Mouse (Mus musculus) small intestine, adult 2 months (tissue): ENCODE data around the gene Elmo2. TPM values are rescaled to one million over a fixed set of nuclear protein-coding genes. Genes with fewer than 3 reads are reported as not detected.
A peak's percentile ranks its signal among the peaks of the same experiment; 100 is the strongest.

ENCODE experiments used
- H3K27ac ChIP-seq: fragments of 200-500 bp; 2 replicates; pipeline ENCODE4 v1.5.1; 2012; ENCODE audit warnings: low read depth, low read length, control low read depth, inconsistent platforms; ENCODE audit not compliant: insufficient read depth
- H3K27me3 ChIP-seq: fragments of 200-500 bp; 2 replicates; pipeline ENCODE4 v1.6.1; 2012; ENCODE audit warnings: mild to moderate bottlenecking, moderate library complexity, low read length, inconsistent platforms; ENCODE audit not compliant: control insufficient read depth, insufficient read depth
- H3K36me3 ChIP-seq: fragments of 200-500 bp; 2 replicates; pipeline ENCODE4 v1.6.1; 2012; ENCODE audit warnings: mild to moderate bottlenecking, low read length, control low read depth, inconsistent platforms; ENCODE audit not compliant: control insufficient read depth, insufficient read depth
- H3K4me1 ChIP-seq: fragments of 200-500 bp; 2 replicates; pipeline ENCODE4 v1.6.1; 2012; ENCODE audit warnings: low read length, inconsistent platforms, mixed read lengths; ENCODE audit not compliant: control insufficient read depth, insufficient read depth, insufficient read length
- H3K4me3 ChIP-seq: fragments of 200-500 bp; 2 replicates; pipeline ENCODE4 v1.5.1; 2012; ENCODE audit warnings: low read depth, mild to moderate bottlenecking, control low read depth, inconsistent platforms, low read length, moderate library complexity
- CTCF ChIP-seq: fragments of 200-500 bp; IDR thresholded peaks from 2 replicates; pipeline ENCODE4 v1.5.1; 2012; ENCODE audit warnings: low read depth, mild to moderate bottlenecking, control low read depth, inconsistent platforms, low read length, moderate library complexity, mixed read lengths; ENCODE audit not compliant: insufficient replicate concordance, insufficient read length; ENCODE audit errors: extremely low read depth
- POLR2A ChIP-seq: fragments of 200-500 bp; IDR thresholded peaks from 2 replicates; pipeline ENCODE4 v1.6.1; 2012; ENCODE audit warnings: low read depth, mild to moderate bottlenecking, control low read depth, inconsistent platforms, low read length, moderate library complexity
- WGBS: fragments of 180-500 bp; shearing (Covaris S2); methylation state at CpG from one replicate; pipeline ENCODE4 v1.1.7; 2018; 5-methylcytosine and 5-hydroxymethylcytosine counted together
- polyA plus RNA-seq: library from polyadenylated mRNA; depleted of rRNA; stranded (reverse); fragments of >200 nt; gene quantifications from 2 replicates; pipeline ENCODE4 v1.2.3, GENCODE M21; 2012

Gene Elmo2
- polyA plus RNA-seq, 1 experiment, result 66.1 TPM

- no peaks in the 10 kb centered on the region for H3K4me1 ChIP-seq
- H3K27ac ChIP-seq, result no peak overlapping the region
- peaks cover 71% of the 10 kb centered on the region for H3K36me3 ChIP-seq
- no peak overlapping the region for H3K4me3 ChIP-seq
- 86% methylated on average over 8 of the region's 8 CpGs for WGBS
- no peaks in the 10 kb centered on the region for H3K27me3 ChIP-seq
- TF ChIP-seq CTCF, result no peak
- no peak for TF ChIP-seq POLR2A
Observed at GRCm38 (mm10) chr2:165305438-165305837, 20.8 kb downstream of the Elmo2 start.

GRCm38 (mm10) chr2:165304819-165305218, 21.5 kb downstream of the Elmo2 start:
- Histone ChIP-seq H3K4me3 (no peak overlapping the region), H3K4me1 (no peaks in the 10 kb centered on the region), H3K36me3 (peaks cover 66% of the 10 kb centered on the region), H3K27me3 (no peaks in the 10 kb centered on the region), H3K27ac (no peak overlapping the region)
- WGBS, result 93% methylated on average over 19 of the region's 19 CpGs
- no peak for TF ChIP-seq CTCF
- TF ChIP-seq POLR2A, result no peak

- H3K36me3 ChIP-seq, result peaks cover 59% of the 10 kb centered on the region
- no peak for TF ChIP-seq POLR2A
- TF ChIP-seq CTCF, result no peak
- no peak overlapping the region for H3K4me3 ChIP-seq
- 94% methylated on average over 6 of the region's 6 CpGs for WGBS
- no peaks in the 10 kb centered on the region for H3K27me3 ChIP-seq
- H3K4me1 ChIP-seq, result peaks cover 3% of the 10 kb centered on the region; the same call in 1 of the 2 replicates
- no peak overlapping the region for H3K27ac ChIP-seq
Observed at GRCm38 (mm10) chr2:165303354-165304012, 22.8 kb downstream of the Elmo2 start.

- H3K36me3 ChIP-seq, result peaks cover 58% of the 10 kb centered on the region
- TF ChIP-seq POLR2A, result no peak
- 83% methylated on average over 3 of the region's 3 CpGs for WGBS
Observed at GRCm38 (mm10) chr2:165301409-165301808, 24.9 kb downstream of the Elmo2 start.

GRCm38 (mm10) chr2:165300885-165301284, 25.4 kb downstream of the Elmo2 start:
- Histone ChIP-seq H3K4me1 (peaks cover 24% of the 10 kb centered on the region), H3K4me3 (no peak overlapping the region), H3K27ac (no peak overlapping the region), H3K36me3 (peaks cover 60% of the 10 kb centered on the region), H3K27me3 (no peaks in the 10 kb centered on the region)
- 91% methylated on average over 6 of the region's 6 CpGs for WGBS
- TF ChIP-seq POLR2A, result no peak
- no peak for TF ChIP-seq CTCF

More at GRCm38 (mm10) chr2:165301409-165301808, 24.9 kb downstream of the Elmo2 start:
- no peaks in the 10 kb centered on the region for H3K27me3 ChIP-seq
- peaks cover 21% of the 10 kb centered on the region for H3K4me1 ChIP-seq
- no peak overlapping the region for H3K27ac ChIP-seq
- H3K4me3 ChIP-seq, result no peak overlapping the region

GRCm38 (mm10) chr2:165300424-165300823, 25.9 kb downstream of the Elmo2 start:
- WGBS, result 82% methylated on average over 8 of the region's 8 CpGs
- TF ChIP-seq CTCF (no peak), POLR2A (no peak)
- Histone ChIP-seq H3K27ac (no peak overlapping the region), H3K4me1 (peaks cover 24% of the 10 kb centered on the region), H3K27me3 (no peaks in the 10 kb centered on the region), H3K36me3 (peaks cover 61% of the 10 kb centered on the region), H3K4me3 (no peak overlapping the region)

- TF ChIP-seq POLR2A (no peak), CTCF (no peak)
- H3K4me3 ChIP-seq, result peak overlapping the region; percentile 31
- 58% methylated on average over 11 of the region's 11 CpGs for WGBS
- peaks cover 24% of the 10 kb centered on the region for H3K4me1 ChIP-seq
- H3K27ac ChIP-seq, result peak overlapping the region; percentile 91
- peaks cover 53% of the 10 kb centered on the region for H3K36me3 ChIP-seq
- H3K27me3 ChIP-seq, result no peaks in the 10 kb centered on the region
Observed at GRCm38 (mm10) chr2:165297429-165297828, 28.9 kb downstream of the Elmo2 start.

- Histone ChIP-seq H3K27me3 (no peaks in the 10 kb centered on the region), H3K36me3 (peaks cover 52% of the 10 kb centered on the region), H3K4me1 (peaks cover 24% of the 10 kb centered on the region), H3K27ac (peak overlapping the region; percentile 91), H3K4me3 (peak overlapping the region; percentile 31)
- no peak for TF ChIP-seq POLR2A
- WGBS, result 84% methylated on average over 18 of the region's 18 CpGs
Observed at GRCm38 (mm10) chr2:165296571-165296970, 29.7 kb downstream of the Elmo2 start.
